Mouse (Mus musculus): ENCODE measurements around the gene Rab37. TPM values are rescaled to one million over a fixed set of nuclear protein-coding genes. Genes with fewer than 3 reads are reported as not detected.

Rab37 gene
- total RNA-seq, 1 experiment from 2014 or later, result 9.7 TPM

DNA sequence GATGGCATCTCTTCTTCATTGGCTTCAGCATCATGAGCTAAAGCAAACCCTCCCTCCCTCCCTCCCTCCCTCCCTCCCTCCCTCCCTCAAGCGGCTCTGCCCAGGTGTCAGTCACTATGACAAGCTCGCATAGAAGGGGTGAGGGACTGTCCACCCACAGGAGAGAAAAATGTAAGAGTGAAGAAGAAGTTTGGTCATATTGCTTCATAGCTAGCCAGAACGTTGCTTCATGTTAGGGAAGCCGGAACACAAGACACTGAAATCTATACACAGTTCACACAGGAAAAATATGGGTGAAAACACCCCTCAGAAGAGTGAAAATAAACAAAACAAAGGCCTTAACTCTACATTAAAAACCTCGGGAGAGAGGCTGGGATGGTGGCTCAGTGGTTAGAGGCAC is 19.0 kb downstream of the Rab37 start:
- peak; percentile 75 for ATAC-seq (ENCODE audit: extremely low read depth, insufficient number of reproducible peaks, low FRiP score, poor library complexity, severe bottlenecking)

GRCm38 (mm10) chr11:115112196-115112595 is 21.0 kb downstream of the Rab37 start:
- ATAC-seq (ENCODE audit: extremely low read depth, insufficient number of reproducible peaks, low FRiP score, poor library complexity, severe bottlenecking), result no peak

DNA sequence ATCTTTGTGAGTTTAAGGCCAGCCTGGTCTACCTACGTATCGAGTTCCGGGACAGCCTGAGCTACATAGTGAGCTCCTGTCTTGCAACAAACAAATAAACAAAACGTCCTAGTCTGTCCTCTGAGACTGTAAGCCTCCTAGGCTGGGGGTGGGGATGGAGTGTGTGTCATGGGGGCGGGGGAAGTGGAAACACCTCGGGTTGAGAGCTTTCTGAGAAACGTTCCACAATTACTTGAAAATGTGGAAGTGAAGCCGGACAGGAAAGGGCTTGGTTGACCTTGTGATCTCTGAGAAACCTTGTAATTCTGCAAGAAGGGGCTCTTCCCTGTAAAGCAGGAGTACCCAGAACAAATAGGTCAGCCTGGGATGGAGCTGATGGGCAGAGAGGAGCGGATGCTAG is 28.2 kb downstream of the Rab37 start:
- peak; percentile 75 for ATAC-seq (ENCODE audit: extremely low read depth, insufficient number of reproducible peaks, low FRiP score, poor library complexity, severe bottlenecking)

- ATAC-seq (ENCODE audit: extremely low read depth, insufficient number of reproducible peaks, low FRiP score, poor library complexity, severe bottlenecking), result no peak
These were observed 37.3 kb downstream of the Rab37 start for GRCm38 (mm10) chr11:115128483-115128882.

DNA sequence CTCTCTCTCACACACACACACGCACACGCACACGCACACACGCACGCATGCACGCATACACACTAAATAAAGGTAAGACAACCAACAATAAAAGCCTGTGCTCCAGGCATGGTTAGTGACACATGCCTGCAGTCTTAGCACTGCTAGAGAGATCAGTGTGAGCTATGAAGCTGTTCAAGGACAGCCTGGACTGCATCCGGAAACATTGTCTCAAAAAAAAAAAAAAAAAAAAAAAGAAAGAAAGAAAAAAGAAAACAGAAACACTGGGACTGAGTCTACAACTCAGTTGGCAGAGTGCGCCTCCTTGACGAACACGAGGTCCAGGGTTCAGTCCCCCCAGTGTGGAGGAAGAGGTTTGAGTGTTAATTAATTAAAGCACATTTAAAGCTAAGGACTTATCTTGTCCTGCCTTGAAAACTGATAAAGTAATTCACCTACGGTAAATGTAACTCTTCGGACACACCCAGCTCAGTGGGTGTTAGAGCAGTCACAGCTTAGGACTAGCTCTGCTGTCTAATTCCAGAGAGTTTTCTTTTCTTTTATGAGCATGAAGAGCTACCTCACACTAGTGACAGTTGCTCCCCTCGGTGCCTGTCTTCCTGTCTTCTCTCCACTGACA is 38.4 kb downstream of the Rab37 start:
- ATAC-seq (ENCODE audit: extremely low read depth, insufficient number of reproducible peaks, low FRiP score, poor library complexity, severe bottlenecking), result no peak

DNA sequence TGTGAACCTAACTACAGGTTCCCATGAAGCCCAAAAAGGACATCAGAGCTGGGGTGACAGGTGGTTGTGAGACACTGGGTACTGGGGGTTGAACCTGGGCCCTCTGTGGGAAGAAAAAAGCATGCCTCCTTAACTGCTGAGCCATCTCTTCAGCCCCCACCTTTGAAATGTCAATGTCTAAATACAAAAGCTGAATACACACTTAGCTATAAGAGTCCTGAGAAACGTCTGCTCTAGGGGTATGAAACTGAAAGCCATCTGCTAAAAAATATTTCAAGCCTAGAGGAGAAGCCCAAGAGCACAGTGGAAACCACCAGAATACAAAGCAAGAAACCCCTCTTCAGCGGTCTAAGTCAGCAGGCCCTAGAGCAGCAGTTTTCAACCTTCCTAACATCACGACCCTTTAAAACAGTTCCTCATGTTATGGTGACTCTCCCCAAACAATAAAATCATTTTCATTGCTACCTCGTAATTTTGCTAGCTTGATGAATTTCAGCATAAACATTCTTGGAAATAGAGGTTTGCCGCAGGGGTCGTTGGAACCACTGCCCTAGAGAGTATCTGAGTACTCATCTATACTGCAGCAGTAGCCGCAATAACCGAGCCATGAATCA is 40.6 kb downstream of the Rab37 start:
- ATAC-seq (ENCODE audit: extremely low read depth, insufficient number of reproducible peaks, low FRiP score, poor library complexity, severe bottlenecking), result no peak

DNA sequence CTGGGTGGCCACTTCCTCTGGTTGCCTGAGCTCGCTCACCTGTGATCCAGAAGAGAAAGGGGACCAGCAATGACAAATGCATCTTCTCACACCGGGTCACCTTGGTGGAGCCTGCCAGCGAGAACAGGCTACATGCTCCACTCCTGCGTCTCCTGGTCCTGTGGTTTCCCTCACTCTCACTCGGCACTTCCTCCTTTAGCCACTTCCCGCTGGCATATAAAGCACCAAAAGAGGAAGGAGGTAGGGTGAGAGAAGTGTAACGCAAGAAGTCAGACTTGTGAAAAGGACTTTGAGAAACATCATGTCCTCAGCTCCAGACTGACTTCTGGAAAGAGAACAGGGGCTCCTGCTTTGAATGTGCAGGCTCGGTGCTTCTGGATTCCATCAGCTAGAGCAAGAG is 42.6 kb downstream of the Rab37 start, which contains the start of gene Cd300lf:
Gene Cd300lf, minus strand, starts transcription at position 193 of the 400 bp plus-strand sequence.
- ATAC-seq (ENCODE audit: extremely low read depth, insufficient number of reproducible peaks, low FRiP score, poor library complexity, severe bottlenecking), result peak; percentile 96

DNA sequence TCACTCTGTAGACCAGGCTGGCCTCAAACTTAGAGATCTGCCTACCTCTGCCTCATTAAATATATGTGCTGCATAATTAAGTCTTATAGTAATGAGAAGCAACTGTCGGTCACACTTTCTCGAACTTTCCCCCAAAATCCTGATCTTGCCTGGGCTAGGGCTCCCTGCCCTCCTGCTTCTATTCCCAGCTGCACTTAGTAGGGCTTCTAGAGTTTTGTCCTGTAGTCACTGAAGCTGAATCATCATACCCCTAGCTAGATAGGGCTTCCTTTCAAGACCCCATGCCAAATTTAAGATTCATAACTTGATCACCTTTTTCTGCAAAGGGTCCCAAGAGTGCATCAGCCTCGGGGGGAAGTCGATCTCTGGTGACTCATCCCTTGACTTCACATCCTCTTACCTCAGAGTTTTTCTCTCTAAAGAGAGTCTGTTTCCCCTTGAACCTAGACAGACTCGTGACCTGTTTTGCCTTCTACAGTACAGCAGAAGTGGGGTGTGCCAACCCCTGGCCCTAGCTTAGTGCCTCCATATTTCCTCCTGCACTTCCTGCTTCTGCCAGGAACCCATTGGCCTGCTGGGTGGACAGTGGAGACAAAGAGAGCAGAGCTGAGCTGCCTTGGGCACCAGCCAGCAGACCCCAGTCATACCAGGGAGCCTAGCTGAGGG is 47.5 kb downstream of the Rab37 start:
- ATAC-seq (ENCODE audit: extremely low read depth, insufficient number of reproducible peaks, low FRiP score, poor library complexity, severe bottlenecking), result peak; percentile 90

DNA sequence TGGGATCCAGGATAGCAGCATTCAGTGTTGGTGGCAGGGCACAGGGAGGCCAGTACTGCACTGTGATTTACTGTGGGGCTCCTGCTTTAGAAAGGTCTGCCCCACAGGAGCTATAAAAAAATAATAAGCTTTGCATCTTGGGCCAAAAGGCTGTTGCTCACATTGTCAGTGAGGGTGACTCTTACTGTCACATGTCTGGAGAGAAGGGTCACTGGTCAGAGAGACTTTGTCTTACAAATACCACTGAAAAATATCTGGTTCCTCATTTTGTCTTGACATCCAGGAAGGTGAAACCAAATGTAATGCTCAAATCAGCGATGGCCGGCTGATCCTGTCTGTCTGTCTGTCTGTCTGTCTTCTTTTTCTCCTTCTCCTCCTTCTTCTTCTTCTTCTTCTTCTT is 50.7 kb downstream of the Rab37 start:
- no peak for ATAC-seq (ENCODE audit: extremely low read depth, insufficient number of reproducible peaks, low FRiP score, poor library complexity, severe bottlenecking)

DNA sequence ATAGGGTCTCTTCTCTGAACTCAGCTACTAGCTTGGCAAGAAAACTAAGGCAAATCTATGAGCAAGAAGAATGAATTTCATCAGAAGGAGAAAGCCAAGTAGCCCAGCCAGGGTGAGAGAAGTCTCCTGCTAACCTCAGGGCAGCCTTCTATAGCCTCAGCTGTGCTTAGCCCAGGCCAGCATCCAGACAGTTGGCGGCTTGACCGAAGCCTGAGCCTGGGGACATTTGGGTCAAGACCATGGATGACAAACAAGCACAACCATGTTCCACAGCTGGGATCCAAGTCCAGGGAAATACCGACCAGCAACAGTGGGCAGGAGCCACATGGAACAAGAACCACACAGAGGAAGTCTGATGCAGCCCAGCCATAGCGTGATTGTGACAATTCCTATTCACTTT is 56.6 kb downstream of the Rab37 start:
- no peak for ATAC-seq (ENCODE audit: extremely low read depth, insufficient number of reproducible peaks, low FRiP score, poor library complexity, severe bottlenecking)

DNA sequence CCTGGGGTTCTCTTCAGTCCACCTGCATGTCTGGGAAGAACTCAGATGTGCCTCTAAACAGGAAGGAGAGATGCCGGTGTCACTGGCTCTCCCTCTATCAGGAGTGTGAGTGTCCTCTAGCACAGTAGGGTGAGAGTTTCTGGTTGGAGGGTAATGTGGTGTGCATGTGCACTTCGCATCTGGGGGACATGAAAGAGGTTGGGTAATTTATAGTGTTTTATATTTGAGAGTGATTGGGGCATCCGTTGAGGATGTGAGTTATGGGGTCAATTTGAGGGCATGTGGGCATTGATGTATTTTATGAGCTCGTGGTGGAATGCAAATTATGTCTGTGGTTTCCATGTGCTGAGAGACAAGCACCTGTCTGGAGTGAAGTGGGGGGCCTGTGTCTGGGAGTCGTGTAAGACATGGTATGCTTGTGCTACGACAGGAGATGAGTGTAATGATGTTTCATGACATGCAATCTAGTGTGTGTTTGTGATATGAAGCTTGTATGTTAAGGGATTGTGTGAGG is 59.6 kb downstream of the Rab37 start:
- no peak for ATAC-seq (ENCODE audit: extremely low read depth, insufficient number of reproducible peaks, low FRiP score, poor library complexity, severe bottlenecking)

DNA sequence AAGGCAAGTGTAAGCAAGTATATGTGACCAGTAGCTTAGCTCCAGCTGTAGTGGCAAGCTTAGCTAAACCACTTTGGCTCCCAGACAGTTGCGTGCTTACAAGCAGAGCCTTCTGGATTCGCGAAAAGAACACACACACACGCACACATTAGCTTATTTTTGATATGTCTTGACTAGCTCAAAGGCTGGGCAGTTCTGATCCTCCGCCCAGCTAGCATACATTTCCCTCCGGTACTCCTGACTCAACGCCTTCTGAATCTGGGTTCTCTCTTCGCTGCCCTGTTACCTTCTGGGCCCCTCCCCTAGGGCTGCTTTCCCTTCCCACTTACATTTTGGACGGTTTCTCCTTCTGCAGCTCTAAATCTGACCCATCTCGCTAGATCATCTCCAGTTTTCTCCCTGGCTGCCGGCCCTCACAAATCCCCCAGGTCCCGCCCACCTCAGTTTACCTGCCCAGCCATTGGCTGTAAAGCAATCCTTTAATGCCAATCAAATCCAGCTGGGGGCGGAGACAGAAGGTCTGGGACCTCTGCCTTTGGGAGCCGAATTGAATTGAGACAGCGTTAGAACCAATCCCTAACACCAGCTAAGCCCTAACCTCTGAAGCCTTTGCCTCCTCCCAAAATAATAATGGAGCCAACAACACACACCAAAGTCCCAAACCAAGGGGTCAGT is 60.7 kb downstream of the Rab37 start:
- ATAC-seq (ENCODE audit: extremely low read depth, insufficient number of reproducible peaks, low FRiP score, poor library complexity, severe bottlenecking), result no peak

DNA sequence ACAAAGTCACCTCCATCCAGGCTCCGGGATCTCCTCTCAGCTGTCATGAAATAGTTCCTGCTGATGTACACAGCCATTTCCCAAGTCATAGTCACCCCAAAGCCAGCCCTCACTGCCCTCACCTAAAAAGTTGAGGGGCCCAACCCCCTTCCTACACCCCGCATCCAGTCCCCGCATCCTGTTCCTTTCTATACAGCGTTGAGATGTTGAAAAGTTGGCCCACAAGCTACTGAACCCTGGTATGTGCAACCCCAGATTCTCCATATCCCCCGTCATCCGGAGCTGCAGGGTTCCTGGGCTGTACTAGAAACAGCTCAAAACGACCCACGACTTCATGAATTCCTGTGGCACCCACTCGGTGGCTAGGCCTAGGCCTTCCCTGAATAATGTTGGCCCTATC is 61.9 kb downstream of the Rab37 start:
- ATAC-seq (ENCODE audit: extremely low read depth, insufficient number of reproducible peaks, low FRiP score, poor library complexity, severe bottlenecking), result no peak

GRCm38 (mm10) chr11:115153699-115154292 is 62.6 kb downstream of the Rab37 start:
- peak; percentile 83 for ATAC-seq (ENCODE audit: extremely low read depth, insufficient number of reproducible peaks, low FRiP score, poor library complexity, severe bottlenecking)

DNA sequence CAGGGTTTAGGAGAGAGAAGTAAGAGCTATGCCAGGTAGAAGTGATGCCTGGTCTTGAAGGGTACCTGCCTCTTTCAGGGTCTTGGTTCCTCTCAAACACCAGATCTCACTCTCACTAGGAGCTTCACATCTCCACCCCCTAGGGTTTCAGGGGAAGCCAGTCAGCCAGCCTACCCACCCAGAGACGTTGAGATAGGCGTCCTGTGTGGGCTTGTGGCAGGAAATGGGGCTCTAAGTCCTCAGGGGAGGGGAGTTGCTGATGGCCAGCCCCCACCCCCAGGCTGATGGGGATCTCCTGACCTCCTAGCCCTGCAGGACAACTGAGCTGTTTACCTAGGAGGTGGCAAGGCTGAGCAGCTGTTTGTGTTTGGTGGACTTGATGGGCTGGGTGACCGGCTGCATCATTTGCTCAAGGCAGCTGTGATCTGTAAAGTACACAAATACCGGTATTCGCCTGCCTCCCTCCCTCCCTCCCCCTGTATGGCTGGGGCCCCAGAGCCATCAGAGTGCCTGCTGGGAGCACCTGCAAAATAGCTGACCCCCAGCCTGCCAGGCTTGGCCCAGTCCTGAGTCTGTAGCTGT is 63.9 kb downstream of the Rab37 start:
- ATAC-seq (ENCODE audit: extremely low read depth, insufficient number of reproducible peaks, low FRiP score, poor library complexity, severe bottlenecking), result no peak

DNA sequence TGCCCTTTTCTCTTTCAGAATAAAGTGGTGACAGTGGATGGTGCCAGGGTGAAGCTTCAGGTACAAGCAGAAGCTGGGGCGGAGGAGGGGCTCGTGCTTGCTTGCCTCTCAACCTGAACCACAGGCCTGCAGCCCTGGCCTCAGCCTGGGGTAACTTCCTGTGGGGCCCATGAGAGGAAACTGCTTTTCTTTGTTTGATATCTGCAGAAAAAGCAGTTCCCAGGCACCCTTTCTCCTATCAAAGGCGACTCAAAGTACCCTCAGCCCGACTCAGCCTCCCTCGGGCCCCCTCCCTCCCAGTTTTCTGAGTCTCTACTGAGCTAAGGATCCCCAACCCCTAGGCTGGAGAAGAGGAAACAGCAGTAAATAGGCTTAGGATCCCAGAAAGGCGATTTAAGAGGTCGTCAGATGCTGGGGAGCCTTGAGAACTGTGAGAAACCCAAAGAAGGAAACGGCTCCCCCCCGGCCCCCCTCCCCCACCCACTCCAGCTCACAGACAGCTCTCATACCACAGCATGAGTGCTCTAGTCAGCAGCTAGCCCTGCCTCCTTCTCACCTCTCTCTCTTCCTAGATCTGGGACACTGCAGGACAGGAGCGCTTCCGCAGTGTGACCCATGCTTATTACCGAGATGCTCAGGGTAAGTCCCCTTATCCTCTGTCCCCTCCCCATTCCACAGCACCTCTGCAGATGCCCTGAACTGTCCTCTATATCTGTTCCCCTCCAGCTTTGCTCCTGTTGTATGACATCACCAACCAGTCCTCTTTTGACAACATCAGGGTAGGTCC is 66.9 kb downstream of the Rab37 start:
- no peak for ATAC-seq (ENCODE audit: extremely low read depth, insufficient number of reproducible peaks, low FRiP score, poor library complexity, severe bottlenecking)

DNA sequence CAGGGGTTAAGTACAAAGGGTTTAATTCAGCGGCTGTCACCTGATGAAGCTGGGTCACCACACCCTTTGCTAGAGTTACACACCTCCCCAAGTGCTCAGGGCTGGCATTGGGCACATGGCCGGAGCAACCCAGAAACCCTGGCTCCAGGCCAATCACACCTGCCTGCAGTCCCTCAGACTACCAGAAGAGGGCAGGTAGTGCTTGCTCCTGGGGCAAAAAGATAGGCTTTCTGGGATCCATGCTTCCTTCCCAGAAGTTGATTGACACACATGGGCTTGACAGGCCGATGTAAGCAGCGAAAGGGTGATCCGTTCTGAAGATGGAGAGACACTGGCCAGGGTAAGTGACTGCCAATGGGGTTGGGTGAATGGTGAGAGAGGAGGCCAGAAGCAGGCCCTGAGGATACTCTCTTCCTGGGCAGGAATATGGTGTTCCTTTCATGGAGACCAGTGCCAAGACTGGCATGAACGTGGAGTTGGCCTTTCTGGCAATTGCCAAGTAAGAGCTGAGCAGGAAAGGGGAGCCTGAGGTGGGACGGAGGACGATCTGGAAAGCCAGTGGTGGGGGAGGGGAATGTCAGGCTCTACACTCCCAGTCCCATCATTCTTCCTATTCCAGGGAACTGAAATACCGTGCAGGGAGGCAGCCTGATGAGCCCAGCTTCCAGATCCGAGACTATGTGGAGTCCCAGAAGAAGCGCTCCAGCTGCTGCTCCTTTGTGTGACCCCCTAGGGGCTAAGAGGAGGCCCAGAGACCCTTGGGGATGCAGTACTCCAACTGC is 69.0 kb downstream of the Rab37 start:
- no peak for ATAC-seq (ENCODE audit: extremely low read depth, insufficient number of reproducible peaks, low FRiP score, poor library complexity, severe bottlenecking)
